Mouse (Mus musculus) lung, postnatal 36 days (tissue): Measurements from ENCODE around the gene Klf11.
A peak's percentile ranks its signal among the peaks of the same experiment; 100 is the strongest.
"Not testable (repeated sequence)": the region's sequence is repeated elsewhere in the genome, so short reads cannot be mapped to it uniquely, and the experiment has no call there.

Source experiments
- DNase-seq: peaks from one replicate; pipeline ENCODE4 v3.0.0; 2022; ENCODE audit warnings: mixed read lengths

Gene Klf11

DNA sequence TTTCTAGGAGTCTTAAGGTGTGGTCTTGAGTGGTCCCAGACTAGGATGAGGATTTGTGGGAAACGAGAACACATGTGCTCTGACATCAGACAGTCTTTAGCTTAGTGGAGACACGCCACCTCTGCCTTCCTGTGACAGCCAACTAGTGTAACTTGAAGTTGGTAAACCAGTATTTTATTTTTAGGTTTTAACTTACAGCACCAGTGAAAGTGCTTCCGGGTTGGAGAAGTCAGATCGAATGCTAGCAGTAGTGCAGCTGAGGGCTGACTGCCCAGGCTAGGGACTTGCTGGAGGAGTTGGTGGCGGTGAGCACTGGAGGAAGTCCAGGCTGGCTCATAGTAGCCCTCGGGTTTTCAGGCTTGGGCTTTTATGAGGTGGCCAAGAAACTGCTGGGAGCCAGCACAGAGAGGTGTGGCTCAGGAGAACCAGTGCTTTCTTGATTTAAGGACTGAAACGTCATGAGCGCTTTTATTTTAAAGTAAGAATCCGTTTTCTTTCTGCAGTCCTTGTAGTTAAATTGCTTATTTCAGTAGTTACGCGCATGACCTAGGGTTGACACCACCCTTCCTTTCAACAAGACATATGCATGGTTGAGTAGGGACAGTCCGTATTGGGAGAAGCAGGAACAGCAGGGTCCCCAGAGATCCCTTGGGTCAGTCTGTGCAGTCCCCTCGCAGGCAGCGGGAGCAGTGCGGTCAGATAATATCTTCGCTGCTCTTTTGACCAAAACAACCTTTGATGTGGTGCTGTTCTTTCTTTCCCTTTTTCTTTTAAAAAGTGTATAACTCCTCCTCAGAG, 3.2 kb downstream of the Klf11 start:
- no peak for DNase-seq

DNA sequence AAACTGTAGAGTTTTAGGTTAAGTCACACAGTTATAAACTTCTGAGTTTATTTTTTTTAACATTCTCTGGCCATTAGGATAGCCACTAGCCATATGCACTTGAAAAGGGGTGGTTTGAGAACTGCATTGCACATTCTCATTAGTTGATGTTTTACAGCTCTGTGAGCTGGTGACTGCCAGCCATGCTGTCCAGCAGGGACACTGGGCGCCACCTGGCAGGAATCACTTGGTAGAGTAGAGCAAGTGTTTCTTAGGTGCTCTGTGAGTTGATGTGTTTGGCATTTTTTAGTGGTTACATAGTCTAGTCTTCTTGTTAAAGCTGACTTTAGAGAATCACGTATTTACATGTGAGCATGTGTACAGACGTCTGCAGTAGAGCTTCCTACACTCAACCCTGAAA, 5.4 kb downstream of the Klf11 start:
- DNase-seq, result no peak

DNA sequence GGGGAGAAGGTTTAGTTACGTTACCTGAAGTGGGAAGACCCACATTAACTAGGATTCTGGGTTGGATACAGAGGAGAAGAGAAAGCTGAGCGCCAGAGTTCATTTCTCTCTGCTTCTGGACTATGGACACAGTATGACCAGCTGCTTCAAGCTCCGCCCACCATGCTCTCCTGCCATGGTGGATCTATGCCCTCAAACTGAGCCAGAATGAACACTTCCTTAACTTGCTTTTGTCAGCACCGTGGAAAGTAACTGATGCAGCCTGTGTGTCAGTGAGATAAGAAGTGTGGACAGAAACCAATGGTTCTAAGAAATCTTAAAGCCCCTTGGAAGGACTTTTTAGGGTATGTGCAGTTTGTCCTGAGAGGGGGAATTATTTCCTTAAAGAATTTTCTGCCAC, 7.9 kb downstream of the Klf11 start:
- no peak for DNase-seq

DNA sequence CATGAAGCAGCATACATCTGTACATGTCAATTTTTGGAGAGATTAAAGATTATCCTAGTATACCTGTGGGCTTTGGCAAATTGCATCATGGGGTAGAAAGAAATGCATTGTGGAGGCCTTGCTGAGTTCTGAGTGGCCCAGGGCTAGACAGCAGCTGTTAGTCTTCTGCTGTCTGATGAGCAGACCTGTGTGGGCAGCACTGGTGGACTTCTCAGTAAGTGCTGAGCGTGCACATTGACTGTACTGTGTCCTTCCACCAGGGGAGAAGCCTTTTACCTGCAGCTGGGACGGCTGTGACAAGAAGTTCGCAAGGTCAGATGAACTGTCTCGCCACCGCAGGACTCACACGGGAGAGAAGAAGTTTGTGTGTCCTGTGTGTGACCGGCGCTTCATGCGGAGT, 8.8 kb downstream of the Klf11 start:
- DNase-seq, result no peak

DNA sequence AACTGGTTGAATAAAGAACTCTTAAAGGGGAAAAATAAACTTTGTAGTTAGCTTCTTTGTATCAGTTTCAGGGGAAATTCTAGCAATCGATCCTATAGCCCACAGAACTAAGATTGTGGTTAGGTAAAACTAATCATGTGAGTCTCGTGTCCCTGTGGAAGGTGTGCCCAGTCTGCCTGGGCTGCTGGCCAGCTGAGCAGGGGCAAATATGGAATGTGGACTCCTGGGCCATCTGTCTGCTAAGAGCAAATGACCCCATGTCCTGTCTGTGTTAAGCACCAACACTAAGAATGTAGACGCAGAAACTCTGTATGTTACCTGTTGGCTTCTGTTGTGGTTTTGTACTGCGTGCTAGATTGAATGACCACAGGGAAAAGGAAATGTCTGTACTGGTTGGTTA, 10.0 kb downstream of the Klf11 start:
- no peak for DNase-seq

DNA sequence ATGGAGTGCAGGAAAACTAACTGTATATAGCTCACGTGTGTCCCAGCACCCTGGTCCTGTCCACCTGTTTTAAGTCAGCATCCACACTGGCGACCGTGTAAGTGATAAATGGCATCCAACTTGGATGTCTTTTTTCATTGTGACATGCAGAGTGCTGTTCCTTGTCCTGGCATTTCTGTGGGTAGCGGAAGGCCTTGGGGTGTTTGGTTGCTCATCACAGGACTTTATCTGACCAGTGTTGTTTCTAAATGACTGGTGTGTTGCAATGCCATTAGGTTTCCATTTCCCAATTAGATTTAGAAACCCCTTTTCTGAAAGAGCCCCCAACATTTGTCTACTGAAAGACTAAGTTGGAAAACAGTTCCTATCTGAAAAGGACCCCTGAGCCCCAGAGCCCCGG, 11.1 kb downstream of the Klf11 start:
- DNase-seq, result no peak

DNA sequence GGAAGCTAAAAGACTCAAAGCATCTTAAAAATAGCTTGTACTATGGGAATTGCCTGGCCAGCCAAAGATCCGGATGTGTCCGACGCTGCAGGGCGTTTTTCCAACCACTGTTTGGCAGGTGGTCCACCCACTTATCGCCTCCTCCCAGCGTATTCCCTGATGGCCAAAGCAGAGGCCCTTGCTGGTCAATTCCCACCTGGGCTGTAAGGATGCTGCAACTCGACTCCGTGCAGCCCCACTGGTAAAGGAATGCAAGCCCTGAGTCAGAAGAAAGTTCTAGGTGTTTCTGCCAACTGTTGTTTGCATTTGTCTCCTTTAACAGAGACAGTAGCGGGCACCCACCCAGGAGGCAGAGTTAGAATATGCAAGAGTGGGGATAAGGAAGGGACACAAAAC, 29.0 kb downstream of the Klf11 start:
- DNase-seq, result peak; percentile 35

DNA sequence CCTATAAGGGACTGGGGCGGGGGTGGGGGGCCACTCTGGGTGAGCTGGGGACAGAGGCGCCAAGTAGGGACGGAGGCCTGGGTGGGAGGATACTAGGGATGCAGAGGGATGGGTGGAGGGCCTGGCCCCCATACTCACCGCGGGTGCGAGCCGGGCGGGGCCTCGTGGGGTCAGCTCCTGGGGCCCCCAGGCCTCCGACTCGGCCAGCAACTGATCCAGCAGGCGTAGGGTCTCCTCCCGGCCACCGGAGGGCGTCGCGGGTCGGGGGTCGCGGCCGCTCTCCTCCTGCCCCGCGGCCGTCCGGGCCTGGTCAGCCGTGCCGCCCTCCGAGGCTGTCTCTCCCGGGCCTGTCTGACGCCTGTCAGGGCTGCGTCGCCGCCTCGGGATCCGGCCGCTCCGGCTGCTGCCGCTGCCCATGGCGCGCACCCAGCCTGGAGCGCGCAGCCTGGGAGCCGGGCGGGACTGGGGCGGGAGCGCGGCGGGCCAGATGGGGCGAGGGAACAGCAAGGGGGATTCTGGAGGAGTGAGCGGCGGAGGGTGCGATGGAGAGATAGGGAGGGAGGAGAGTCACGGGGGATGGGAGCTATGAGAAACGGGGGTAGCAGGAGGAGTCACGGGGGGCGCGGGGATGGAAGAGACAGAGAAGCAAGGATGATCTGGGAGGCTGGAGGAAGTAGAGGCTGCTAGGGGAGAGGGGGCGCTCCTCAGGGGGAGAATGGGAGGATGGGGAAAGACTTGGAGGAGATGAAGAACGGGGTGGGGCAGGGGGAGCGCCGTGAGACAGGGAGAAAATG, 29.6 kb downstream of the Klf11 start:
- no peak for DNase-seq

DNA sequence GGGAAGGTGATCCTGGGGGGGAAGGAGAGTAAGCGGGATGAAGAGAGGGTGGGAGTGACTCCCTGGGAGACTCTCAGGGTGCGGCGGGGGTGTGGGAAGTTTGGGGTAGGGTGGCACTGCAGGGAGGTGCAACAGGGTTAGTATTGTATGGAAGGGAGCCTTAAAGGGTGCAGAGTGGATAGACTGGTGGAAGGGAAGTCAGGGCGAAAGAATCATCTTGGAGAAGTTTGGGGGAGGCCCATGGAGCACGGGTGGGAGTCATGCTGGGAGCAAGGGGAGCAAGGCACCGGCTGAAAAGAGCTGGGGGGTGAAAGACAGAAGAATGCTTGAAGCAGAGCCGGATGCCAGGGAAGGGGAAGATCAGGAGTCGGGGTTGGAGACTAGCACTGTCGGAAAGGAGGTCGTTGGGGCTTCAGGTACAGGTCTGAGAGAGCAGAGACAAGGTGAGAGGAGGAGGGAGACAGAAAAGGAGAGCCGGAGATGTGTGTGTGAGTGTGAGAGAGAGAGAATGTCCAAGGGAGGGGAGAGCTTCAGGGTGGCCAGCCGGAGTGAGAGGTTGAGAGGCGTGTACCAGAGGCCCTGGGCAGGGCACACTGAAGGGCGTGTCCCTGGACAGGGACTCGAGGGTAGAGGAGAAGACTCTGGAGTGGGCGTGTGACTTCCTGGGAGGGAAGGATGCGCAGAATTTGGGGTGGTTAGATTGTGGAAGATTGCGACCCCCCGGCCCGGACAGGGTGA, 30.4 kb downstream of the Klf11 start, which contains the start of gene Cys1:
TSS of gene Cys1 (minus strand) at position 528 of the 738 bp plus-strand sequence.
- peak; percentile 57 for DNase-seq

DNA sequence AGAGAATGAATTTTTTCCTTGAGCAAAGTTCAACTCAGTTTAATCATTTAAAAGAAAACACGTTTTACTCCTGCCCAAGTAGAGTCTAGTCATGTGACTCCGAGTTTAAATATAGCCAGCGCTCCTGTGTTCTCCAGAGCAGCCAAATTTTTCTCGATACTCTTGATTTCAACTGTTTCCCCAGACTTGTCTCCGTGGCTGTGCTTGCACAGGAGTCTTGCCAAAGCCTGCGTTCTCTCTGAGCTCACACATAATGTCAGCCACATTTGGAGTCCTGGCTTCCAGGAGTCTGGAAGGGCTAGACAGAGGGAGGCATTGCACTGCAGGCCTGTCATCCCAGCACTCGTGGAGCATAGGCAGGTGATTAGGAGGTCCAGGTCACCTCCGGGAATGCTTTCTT, 31.5 kb downstream of the Klf11 start:
- DNase-seq, result peak; percentile 61

DNA sequence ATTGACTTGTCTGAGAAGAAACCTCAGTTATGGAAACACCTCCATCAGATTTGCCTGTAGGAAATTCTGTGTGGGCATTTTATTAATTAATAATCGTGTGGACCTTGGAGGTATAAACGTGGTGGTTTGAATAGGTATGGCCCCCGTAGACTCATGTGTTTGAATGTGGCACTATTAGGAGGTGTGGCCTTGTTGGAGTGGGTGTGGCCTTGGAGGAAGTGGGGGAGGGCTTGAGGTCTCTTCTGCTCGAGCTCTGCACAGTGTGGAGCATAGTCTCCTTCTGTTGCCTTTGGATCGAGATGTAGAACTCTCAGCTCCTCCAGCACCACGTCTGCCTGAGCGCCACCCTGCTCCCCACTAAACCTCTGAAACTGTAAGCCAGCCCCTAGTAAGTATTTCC, 32.4 kb downstream of the Klf11 start:
- no peak for DNase-seq

DNA sequence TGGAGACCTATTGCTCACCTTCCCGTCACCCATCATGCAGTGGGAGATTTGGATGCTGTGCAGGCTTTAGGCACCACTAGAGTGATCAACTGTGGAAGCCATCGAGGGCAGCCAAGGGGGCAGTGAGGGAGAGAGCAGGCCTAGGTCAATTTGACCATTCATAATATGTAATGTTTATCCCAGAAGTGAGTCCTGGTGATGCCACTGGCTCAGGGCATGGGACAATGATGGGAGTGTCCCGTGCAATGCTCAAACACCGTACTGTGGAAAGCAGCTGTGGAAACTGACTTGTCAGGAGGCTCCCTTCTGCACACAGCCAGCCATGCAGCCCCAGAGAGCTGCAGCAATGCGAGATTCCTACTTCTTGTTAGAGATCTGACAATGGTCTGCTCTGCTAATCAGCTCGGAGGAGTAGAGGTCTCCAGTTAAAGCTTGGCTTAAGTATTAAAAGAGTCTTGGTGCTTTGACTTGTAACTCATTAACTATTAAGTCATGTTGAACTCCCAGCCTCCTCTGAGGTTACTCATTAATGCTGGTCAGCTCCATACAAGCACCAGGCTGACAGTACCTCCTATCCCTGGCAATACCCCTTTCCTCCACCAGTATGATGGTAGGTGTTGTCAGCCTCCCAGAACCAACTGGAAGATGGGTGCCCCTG, 35.1 kb downstream of the Klf11 start:
- DNase-seq, result no peak

DNA sequence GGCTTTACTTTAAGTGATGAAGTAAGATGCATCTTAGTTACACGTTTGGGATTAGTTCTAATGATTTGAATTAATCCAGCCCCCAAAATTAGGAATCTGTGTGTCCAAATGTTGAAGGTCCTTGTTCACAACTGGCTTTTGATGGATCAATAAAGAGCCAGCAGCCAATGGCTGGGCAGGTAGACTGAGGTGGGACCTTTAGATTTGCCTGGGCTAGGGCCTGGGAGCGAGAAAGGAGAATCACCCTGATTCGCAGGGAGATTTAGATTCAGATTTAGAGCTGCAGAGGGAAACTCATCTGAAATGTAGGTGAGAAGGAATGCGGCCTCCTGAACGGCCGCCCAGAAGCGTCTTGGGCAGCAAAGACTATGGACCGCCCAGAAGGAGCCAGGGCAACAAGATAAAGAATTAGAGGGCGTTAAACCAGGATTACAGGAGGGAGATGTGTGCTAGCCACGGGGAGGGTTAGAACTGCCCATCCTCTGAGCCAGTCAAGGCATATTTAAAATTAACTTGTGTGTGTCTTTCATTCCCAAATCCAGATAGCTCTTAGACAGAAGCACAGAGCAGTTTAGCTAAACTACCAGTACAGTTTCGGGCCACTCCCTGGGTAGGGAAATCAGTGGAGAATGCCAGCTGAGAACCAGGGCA, 35.7 kb downstream of the Klf11 start:
- DNase-seq, result no peak

DNA sequence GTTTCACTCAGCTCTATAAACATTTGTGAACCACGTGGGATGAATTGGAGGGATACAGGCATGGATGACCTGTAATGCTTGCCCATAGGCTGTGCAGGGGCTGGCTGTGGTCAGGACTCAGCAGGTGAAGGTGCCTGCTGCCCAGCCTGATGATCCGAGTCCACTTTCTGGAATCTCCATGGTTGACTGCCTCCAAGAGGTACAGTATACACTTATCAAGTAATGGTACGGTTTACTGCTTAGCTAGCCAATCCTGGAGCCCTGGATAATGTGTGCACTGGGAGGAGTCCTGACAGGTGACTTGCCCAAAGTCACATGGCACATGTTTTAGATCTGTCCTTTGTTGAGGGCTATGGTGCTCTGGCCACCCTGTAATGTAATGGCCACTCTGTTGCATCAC, 39.3 kb downstream of the Klf11 start:
- no peak for DNase-seq

DNA sequence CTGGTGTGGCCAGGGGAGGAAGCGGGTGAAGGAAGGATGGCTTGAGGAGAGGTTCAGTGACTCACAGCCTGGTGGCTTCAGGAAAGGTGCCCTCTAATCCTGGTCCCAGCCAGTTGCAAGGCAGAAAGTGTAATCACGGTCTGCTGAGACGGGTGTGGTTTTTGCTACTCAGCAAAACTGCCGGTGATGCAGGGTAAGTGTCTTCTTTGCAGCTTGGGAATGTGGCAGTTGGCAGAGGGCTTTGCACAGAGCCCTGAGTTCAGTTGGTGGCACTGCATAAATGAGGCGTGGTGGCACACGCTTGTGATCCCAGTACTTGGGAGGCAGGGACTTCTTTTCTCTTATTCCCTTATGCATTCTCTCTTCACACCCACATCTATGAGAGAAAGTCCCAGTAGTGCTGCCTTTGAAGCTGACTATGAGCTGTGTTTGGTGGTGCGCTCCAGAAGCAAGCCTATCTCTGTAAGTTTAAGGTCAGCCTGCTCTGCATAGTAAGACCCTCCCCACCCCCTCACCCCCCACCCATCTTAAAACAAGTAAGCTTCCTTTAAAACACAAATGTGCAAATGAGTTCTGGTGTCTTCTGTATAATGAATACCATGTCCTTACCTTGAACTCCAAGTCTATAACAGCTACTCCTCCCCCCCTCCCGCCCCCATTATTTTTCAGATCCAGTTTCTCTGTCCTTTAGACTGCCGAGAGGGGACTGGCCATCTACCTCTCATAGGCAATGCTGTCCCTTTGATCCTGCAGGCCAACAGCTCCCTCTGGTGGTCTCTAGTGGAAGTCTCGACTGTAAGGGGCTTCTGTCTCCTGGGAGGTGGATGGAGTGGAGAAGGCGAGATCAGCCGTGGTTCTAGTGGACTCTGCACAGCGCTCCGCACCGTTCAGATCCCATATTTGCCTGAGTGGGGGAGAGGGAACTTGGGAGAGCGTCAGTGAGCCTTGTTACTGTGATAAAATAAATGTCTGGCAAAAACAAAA, 45.7 kb downstream of the Klf11 start:
- DNase-seq, result peak; percentile 93

DNA sequence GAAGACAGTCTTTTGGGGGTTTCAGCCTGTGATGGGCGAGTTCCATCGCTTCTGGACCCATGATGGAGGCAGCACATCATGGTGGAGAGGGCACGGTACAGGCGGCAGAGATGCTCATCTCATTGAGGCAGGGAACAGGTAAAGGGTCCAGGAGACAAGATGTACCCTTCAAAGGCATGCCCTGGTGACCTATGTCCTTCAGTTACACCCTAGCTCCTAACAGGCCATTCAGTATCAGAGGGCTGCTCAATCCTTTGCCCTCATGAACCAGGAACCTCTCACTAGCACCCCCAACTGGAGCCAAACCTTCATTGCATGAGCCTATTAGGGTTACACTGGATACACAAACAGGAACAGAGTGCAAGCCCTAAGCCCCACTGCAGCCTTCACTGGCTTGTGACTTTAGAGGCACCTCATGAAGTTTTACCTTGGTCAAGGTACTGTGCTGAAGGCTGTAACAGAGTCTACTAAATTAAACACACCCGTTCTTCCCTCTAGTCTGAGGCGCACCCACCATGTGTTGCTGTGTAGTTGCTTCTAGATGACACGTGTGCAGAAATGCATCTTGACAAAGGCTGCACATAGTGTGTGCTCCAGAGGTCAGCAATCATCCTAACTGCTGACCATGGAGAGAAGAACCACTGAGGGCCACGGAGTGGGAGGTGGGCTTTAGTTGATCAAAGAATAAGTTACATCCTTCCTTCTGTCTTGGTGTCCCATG, 46.6 kb downstream of the Klf11 start:
- no peak for DNase-seq

DNA sequence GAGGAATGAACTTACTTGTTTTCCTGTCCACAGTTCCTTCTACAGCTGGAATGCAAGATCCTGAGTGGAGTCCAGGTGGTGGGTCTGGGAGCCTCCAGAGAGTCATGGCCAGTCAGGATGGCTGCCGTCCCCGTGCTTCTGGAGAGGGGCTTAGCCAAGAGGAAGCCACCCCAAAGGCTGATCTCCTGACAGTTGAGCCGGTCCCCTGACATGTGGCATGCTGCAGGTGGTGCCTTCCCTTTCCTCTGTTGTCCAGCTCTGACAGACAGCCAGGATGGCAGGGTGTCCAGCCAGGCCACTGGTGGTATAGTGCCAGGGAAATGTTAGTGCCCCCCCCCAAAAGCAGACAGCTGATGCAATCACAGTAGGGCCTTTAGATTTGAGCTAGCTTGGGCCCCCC, 47.4 kb downstream of the Klf11 start:
- no peak for DNase-seq

DNA sequence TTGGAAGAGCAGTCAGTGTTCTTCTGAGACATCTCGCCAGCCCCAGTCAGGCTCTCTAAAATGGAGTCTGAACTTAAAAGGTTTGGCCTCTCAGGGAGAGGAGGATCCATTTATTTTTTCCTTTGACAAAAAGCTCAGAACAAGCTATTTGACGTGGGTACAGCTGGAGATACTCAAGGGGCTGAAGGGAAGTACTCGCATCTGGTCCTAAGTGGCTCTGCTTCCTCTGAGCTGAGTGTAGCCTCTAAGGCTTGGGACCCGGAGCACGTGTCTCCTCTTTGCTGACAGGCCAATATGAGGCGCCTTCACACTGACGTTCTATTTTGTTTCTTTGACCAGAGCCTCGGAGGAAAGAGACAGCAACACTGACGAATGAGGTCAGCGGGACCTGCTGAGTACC, 48.5 kb downstream of the Klf11 start:
- DNase-seq, result no peak

DNA sequence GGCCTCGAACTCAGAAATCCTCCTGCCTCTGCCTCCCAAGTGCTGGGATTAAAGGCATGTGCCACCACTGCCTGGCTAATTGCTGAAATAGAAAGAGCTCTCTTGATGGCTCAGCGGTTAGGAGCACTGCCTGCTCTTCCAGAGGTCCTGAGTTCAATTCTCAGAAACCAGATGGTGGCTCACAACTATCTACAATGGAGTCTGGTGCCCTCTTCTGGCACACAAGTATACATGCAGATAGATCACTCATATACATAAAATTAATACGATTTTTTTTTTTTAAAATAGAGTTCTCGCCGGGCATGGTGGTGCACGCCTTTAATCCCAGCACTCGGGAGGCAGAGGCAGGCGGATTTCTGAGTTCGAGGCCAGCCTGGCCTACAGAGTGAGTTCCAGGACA, 50.5 kb downstream of the Klf11 start:
- not testable (repeated sequence) for DNase-seq

DNA sequence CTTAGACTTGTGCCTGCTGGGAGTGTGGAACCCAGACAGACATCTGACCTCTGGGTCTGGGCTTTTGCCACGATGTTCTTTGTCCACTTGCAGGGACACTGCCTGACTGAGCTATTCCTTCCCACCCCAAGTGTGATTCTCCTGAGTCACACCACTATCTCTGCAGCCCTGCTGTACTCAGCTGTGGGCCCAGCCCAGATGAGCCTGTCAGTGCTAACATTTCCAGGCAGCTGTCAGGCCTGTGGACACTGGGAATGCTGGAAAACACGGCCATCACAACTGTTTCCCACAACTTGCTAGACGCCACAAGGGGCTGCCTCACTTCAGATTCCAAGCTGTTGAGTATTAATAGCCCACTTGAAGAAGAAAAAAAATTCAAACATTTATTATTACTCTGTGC, 51.9 kb downstream of the Klf11 start:
- no peak for DNase-seq
